Mouse (Mus musculus) cerebellum, adult 18-20 months (tissue): ENCODE measurements at regions not wholly inside any gene's neighbourhood (a gene's known extent, or its start where the extent isn't known, plus 50 kb on each side); places are given as distances from the start of the nearest gene placed in this dataset.
"Not testable (repeated sequence)": the region's sequence is repeated elsewhere in the genome, so short reads cannot be mapped to it uniquely, and the experiment has no call there.

ENCODE experiments used
- DNase-seq, 2 experiments: peaks; one replicate each; pipeline ENCODE4 v3.0.0; 2021

GRCm38 (mm10) chr6:16765354-16765753 is 132.9 kb downstream of the Tfec start:
- DNase-seq, result no peak

- DNase-seq, result no peak
Observed at GRCm38 (mm10) chr6:16764707-16765106, 133.5 kb downstream of the Tfec start.

- not testable (repeated sequence) for DNase-seq
Observed at GRCm38 (mm10) chr6:16755044-16755443, 143.2 kb downstream of the Tfec start.

GRCm38 (mm10) chr6:16733184-16733583 is 165.1 kb downstream of the Tfec start:
- no peak for DNase-seq

- no peak for DNase-seq
Observed at GRCm38 (mm10) chr6:16732095-16732494, 166.1 kb downstream of the Tfec start.

GRCm38 (mm10) chr6:16727256-16727890 is 170.9 kb downstream of the Tfec start:
- DNase-seq, result no peak

- no peak for DNase-seq
Observed at GRCm38 (mm10) chr6:16725256-16725655, 173.0 kb downstream of the Tfec start.

- no peak for DNase-seq
Observed at GRCm38 (mm10) chr6:16704496-16704895, 193.7 kb downstream of the Tfec start.

- DNase-seq, result no peak
Observed at GRCm38 (mm10) chr6:16703412-16703746, 194.9 kb downstream of the Tfec start.

GRCm38 (mm10) chr6:16702706-16703411 is 195.4 kb downstream of the Tfec start:
- no peak for DNase-seq

- no peak for DNase-seq
Observed at GRCm38 (mm10) chr6:16697285-16697684, 201.0 kb downstream of the Tfec start.

- DNase-seq, result no peak
Observed at GRCm38 (mm10) chr6:16668004-16668403, 230.2 kb downstream of the Tfec start.

GRCm38 (mm10) chr6:16667241-16667640 is 231.0 kb downstream of the Tfec start:
- DNase-seq, result no peak

GRCm38 (mm10) chr6:16646269-16646668 is 252.0 kb downstream of the Tfec start:
- no peak for DNase-seq

GRCm38 (mm10) chr6:16643519-16643918 is 254.7 kb downstream of the Tfec start:
- no peak for DNase-seq

GRCm38 (mm10) chr6:16636736-16637304 is 261.4 kb downstream of the Tfec start:
- no peak for DNase-seq

- no peak for DNase-seq
Observed at GRCm38 (mm10) chr6:16636108-16636507, 262.1 kb downstream of the Tfec start.

- no peak for DNase-seq
Observed at GRCm38 (mm10) chr6:16607393-16608023, 290.7 kb downstream of the Tfec start.

GRCm38 (mm10) chr6:16606687-16607392 is 291.4 kb downstream of the Tfec start:
- DNase-seq, result no peak

- DNase-seq, result no peak
Observed at GRCm38 (mm10) chr6:16592411-16592810, 305.8 kb downstream of the Tfec start.

GRCm38 (mm10) chr6:16582302-16582701 is 315.9 kb downstream of the Tfec start:
- DNase-seq, result no peak

GRCm38 (mm10) chr6:16581801-16582200 is 316.4 kb downstream of the Tfec start:
- DNase-seq, result no peak

GRCm38 (mm10) chr6:16575875-16576274 is 322.4 kb downstream of the Tfec start:
- no peak for DNase-seq
